Mouse (Mus musculus) subcutaneous adipose tissue, adult 2 months (tissue): ENCODE results near the gene Ddx51. TPM values are rescaled to one million over a fixed set of nuclear protein-coding genes. Genes with fewer than 3 reads are reported as not detected.

ENCODE experiments used
- polyA plus RNA-seq: library from polyadenylated mRNA; depleted of rRNA; stranded (reverse); fragments of >200 nt; gene quantifications from 2 replicates; pipeline ENCODE4 v1.2.3, GENCODE M21; 2012; ENCODE audit warnings: low replicate concordance; rRNA removed

The Ddx51 gene
- polyA plus RNA-seq = 12.5 and 32.0 TPM in 2 replicates

GRCm38 (mm10) chr5:110652719-110653648 lies at the start of gene Ddx51, which contains the start of gene Noc4l:
Ddx51 (plus strand) TSS chr5:110653451.
Noc4l (minus strand) TSS chr5:110653417.

Other genes with a start within 250 kb of the Ddx51 start
- gene Fbrsl1, start 204.9 kb upstream of the Ddx51 start, polyA plus RNA-seq = 25.8 and 48.2 TPM in 2 replicates
- 0.52 and 0.59 TPM in 2 replicates for gene Galnt9, start 109.1 kb upstream of the Ddx51 start, polyA plus RNA-seq
- 27.6 and 70.1 TPM in 2 replicates for gene Noc4l, start within 50 bp of the Ddx51 start, polyA plus RNA-seq
- 24.2 and 72.2 TPM in 2 replicates for gene Ep400, start 117.3 kb downstream of the Ddx51 start, polyA plus RNA-seq
- 28.3 and 37.5 TPM in 2 replicates for gene Pus1, start 127.2 kb downstream of the Ddx51 start, polyA plus RNA-seq
- gene Ulk1, start 156.6 kb downstream of the Ddx51 start, polyA plus RNA-seq = 47.3 and 56.0 TPM in 2 replicates
- 15.5 and 19.6 TPM in 2 replicates for gene Hscb, start 186.3 kb downstream of the Ddx51 start, polyA plus RNA-seq
- gene Chek2, start 186.5 kb downstream of the Ddx51 start, polyA plus RNA-seq = 8.9 and 11.6 TPM in 2 replicates
- gene Ttc28, start 226.4 kb downstream of the Ddx51 start, polyA plus RNA-seq = 18.3 and 22.3 TPM in 2 replicates